Mouse (Mus musculus) cerebellum, adult 2 months (tissue): ENCODE measurements at regions not wholly inside any gene's neighbourhood (a gene's known extent, or its start where the extent isn't known, plus 50 kb on each side); places are given as distances from the start of the nearest gene placed in this dataset.

ENCODE experiments used
- DNase-seq, 2 experiments: peaks; one replicate each; pipeline ENCODE4 v3.0.0; 2021
- H3K27ac ChIP-seq: fragments of 200-500 bp; 2 replicates; pipeline ENCODE4 v1.5.1; 2012; ENCODE audit warnings: low read length, control low read depth, inconsistent platforms; ENCODE audit not compliant: insufficient read depth
- H3K27me3 ChIP-seq: fragments of 200-500 bp; 2 replicates; pipeline ENCODE4 v1.6.1; 2012; ENCODE audit warnings: inconsistent platforms, mild to moderate bottlenecking, low read length, moderate library complexity; ENCODE audit not compliant: control insufficient read depth, insufficient read depth
- H3K4me1 ChIP-seq: fragments of 200-500 bp; 2 replicates; pipeline ENCODE4 v1.6.1; 2011; ENCODE audit warnings: low read length; ENCODE audit not compliant: control insufficient read depth, insufficient read depth
- H3K4me3 ChIP-seq: fragments of 200-500 bp; replicated peaks from 2 replicates; pipeline ENCODE3; 2011; ENCODE audit warnings: mild to moderate bottlenecking, low read depth, low read length, control low read depth; ENCODE audit not compliant: insufficient read depth
- CTCF ChIP-seq: fragments of 200-500 bp; IDR thresholded peaks from 2 replicates; pipeline ENCODE4 v1.5.1; 2011; ENCODE audit warnings: low read depth, mild to moderate bottlenecking, control low read depth, low read length, moderate library complexity, borderline replicate concordance; ENCODE audit not compliant: insufficient read depth
- POLR2A ChIP-seq: fragments of 200-500 bp; IDR thresholded peaks from 2 replicates; pipeline ENCODE4 v1.6.1; 2011; ENCODE audit warnings: low read length, control low read depth, borderline replicate concordance; ENCODE audit not compliant: insufficient read depth
- WGBS: fragments of 180-500 bp; shearing (Covaris S2); methylation state at CpG from one replicate; pipeline ENCODE4 v1.1.7; 2018; 5-methylcytosine and 5-hydroxymethylcytosine counted together

DNA sequence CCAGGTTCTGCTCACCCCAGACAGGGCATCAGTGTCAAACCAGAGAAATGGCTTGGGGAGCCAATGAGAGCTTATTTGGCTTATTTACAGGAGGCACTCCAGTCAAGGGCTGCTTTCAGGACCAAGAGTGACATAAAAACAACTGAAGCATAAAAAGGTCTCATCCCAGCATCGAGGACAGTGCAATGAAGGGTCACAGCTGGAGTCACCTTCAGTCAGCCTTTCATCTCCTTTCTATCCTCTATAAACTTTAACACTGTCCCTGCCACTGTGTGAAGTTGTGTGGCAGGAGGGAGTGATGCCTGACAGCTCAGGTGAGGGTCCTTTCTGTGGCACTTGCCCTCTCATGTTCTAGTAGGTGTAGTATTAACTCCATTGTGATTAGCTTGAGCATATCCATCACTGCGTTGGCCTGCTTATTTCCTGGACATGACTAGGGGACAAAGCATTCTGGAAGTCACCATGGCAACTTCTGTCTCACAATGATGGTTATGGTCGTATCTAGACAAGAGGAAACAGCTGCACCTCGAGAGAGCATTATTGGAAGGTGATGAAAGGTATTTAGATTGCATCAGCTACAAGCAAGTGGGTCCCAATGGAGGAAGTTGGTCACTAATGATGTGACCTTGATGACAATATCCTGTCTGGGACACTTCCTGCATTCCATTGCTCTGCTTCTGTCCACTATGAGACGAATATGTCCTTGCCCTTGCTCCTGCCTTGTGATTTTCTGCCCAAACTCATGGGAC, 87.8 kb upstream of the Enpp6 start:
- 24% methylated on average over 5 of the region's 5 CpGs for WGBS
- no peak for TF ChIP-seq POLR2A
- no peak for TF ChIP-seq CTCF
- H3K27me3 ChIP-seq = no peaks in the 10 kb centered on the region
- no peak for DNase-seq
- no peaks in the 10 kb centered on the region for H3K4me1 ChIP-seq
- H3K4me3 ChIP-seq = no peak overlapping the region
- no peak overlapping the region for H3K27ac ChIP-seq

DNA sequence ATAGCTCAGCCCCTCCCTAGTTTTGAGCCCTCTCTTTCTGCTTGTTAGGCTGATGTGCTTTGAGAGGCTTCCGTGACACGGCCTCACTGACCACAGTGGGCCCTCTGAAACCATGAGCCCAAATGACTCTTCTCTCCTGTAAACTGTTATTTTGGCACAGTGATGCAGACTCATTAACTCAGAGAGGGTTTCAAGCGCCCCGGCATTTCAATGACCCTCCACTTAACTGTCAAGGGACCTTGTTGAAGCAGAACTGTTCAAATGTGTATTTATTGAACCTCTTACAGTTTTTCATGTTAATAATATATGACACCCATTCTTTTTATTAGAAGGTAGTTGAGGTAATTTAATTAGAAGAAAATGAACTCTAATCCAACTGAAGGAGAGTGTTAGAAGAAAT, 85.9 kb upstream of the Enpp6 start:
- no peak for DNase-seq
- no peaks in the 10 kb centered on the region for H3K27me3 ChIP-seq
- WGBS = 78% methylated on average over 4 of the region's 4 CpGs
- no peak overlapping the region for H3K27ac ChIP-seq
- no peak for TF ChIP-seq CTCF
- TF ChIP-seq POLR2A = no peak
- no peaks in the 10 kb centered on the region for H3K4me1 ChIP-seq
- H3K4me3 ChIP-seq = no peak overlapping the region

DNA sequence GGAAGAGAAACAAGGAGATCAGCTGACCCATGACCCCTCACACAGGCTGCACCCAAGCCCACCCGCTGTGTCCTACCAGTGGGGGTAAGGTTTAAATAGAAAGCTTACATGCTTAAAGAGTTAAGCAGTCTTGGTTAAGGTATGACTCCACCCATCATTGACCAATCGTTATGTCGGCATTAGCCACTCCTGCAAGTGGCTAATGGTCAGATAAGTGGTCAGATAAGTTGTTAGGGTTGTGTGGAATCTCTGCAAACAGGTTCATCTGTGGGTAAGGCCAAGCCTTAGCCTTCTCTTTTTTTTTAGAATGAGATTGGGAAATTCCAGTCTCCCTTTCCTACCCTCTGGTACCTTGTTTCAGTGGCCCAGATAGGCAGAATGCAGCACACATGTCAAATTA, 82.0 kb upstream of the Enpp6 start:
- no peaks in the 10 kb centered on the region for H3K27me3 ChIP-seq
- H3K4me1 ChIP-seq = no peaks in the 10 kb centered on the region
- no peak overlapping the region for H3K4me3 ChIP-seq
- H3K27ac ChIP-seq = no peak overlapping the region
- WGBS = 78% methylated on average over 3 of the region's 3 CpGs
- TF ChIP-seq CTCF = no peak
- no peak for TF ChIP-seq POLR2A
- DNase-seq = no peak

DNA sequence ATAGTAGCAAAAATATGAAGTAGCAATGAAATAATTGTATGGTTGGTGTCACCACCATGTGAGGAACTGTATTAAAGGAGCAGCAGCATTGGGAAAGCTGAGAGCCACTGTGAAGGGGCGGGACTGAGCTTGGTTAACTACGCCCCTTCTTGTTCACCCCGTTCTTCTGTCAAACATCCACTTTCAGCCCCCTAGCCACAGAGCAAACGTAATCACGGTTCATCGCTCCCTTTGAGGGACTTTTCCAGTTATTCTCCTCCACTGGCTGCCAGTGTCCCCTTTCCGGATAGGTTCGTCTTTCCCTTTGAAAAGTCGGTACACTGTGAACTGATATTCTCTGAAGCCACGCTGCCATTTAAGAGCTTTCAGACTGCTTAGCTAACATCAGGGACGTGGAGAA, 79.3 kb upstream of the Enpp6 start:
- Histone ChIP-seq H3K27me3 (no peaks in the 10 kb centered on the region), H3K4me1 (no peaks in the 10 kb centered on the region), H3K4me3 (no peak overlapping the region), H3K27ac (no peak overlapping the region)
- no peak for DNase-seq
- TF ChIP-seq POLR2A = no peak
- TF ChIP-seq CTCF = no peak
- 24% methylated on average over 11 of the region's 11 CpGs for WGBS

DNA sequence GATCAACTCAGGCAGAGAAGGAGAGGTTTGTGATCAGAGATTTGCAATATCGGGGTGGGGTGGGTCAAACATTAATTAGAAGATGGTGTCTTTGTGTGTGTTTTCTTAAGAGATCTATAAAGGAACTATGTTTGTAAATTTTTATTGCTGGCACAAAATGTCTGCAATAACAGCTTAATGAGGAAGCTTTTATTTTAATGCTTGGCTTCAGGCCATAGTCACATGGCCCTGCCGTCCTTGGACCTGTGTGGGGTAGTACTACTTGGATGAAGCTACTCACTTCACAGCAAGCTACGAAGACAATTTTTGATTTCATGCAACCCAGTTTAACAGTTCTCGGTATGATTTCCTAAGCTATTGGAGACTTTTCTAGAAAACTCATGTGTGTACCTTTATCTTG, 78.5 kb upstream of the Enpp6 start:
- no peak for DNase-seq
- 52% methylated on average over 4 of the region's 4 CpGs for WGBS
- Histone ChIP-seq H3K4me1 (no peaks in the 10 kb centered on the region), H3K27ac (no peak overlapping the region), H3K4me3 (no peak overlapping the region), H3K27me3 (no peaks in the 10 kb centered on the region)
- TF ChIP-seq CTCF = no peak
- TF ChIP-seq POLR2A = no peak

DNA sequence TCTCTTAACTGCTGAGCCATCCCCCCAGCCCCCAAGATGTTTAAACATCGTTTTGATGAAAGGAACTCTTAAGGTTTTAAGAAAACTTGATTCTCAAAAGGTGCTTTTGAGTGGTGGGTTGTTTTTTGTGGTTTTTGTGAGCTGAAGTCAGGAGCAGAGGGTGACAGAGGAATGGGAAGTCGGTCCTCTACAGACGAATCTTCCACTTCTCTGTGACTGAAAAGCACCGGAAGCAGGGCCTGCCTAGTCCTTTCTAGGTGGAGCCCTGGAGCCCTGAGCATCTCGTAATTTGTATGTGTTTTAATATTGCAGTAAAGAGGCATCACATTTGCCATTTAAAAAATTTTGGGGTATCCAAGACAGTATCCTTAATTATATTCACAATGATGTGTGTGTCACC, 72.7 kb upstream of the Enpp6 start:
- TF ChIP-seq POLR2A (no peak), CTCF (no peak)
- 60% methylated on average over 5 of the region's 5 CpGs for WGBS
- Histone ChIP-seq H3K4me3 (no peak overlapping the region), H3K4me1 (no peaks in the 10 kb centered on the region), H3K27me3 (no peaks in the 10 kb centered on the region), H3K27ac (no peak overlapping the region)
- no peak for DNase-seq

DNA sequence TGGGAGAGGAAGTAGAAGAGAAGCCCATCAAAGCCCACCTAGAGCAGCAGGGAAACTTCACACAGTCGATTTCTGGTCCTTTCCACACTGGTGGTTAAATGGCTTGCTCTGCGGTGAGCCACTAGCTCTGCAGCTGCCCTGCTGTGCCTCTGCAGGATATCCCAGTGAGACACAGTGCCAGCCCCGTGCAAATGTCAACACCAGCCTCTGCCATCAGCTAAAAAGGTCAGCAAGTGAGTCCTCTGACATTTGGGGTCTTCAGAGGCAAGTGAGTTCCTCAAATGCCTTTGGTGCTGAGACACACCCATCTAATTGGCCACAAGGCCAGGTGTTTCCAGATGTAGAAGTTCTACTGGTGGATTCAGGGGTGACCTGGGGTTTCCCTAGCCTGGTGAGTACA, 66.6 kb upstream of the Enpp6 start:
- H3K27ac ChIP-seq = no peak overlapping the region
- TF ChIP-seq POLR2A = no peak
- TF ChIP-seq CTCF = no peak
- no peak for DNase-seq
- H3K27me3 ChIP-seq = no peaks in the 10 kb centered on the region
- 25% methylated on average over 3 of the region's 3 CpGs for WGBS
- H3K4me1 ChIP-seq = no peaks in the 10 kb centered on the region
- H3K4me3 ChIP-seq = no peak overlapping the region

DNA sequence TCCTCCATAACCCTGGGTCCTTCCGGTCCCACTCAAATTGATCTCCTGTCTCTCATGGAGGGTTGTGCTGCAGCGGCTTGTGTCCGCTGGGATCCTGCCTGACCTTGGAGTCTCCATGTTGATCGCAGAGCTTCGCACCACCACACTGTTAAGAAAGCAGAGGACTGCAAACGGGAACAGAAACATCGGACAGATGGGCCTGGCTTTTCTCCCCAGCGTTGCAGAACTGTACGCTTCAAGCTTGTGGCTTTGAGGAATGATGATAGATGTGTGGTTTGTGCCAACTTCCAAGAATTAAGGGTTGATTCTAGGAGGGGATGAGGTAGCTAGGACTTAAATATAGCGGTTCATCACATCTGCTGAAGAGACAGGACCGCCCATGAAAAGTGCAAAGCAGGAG, 65.6 kb upstream of the Enpp6 start:
- no peak overlapping the region for H3K27ac ChIP-seq
- WGBS = 77% methylated on average over 11 of the region's 11 CpGs
- H3K4me1 ChIP-seq = no peaks in the 10 kb centered on the region
- DNase-seq = no peak
- no peak for TF ChIP-seq POLR2A
- no peak for TF ChIP-seq CTCF
- no peak overlapping the region for H3K4me3 ChIP-seq
- no peaks in the 10 kb centered on the region for H3K27me3 ChIP-seq
